Mouse (Mus musculus): ENCODE data around the gene Angptl2. TPM values are rescaled to one million over a fixed set of nuclear protein-coding genes. Genes with fewer than 3 reads are reported as not detected.

The Angptl2 gene
- 31.2 TPM for polyA plus RNA-seq (2017; shearing (Covaris generic))

DNA sequence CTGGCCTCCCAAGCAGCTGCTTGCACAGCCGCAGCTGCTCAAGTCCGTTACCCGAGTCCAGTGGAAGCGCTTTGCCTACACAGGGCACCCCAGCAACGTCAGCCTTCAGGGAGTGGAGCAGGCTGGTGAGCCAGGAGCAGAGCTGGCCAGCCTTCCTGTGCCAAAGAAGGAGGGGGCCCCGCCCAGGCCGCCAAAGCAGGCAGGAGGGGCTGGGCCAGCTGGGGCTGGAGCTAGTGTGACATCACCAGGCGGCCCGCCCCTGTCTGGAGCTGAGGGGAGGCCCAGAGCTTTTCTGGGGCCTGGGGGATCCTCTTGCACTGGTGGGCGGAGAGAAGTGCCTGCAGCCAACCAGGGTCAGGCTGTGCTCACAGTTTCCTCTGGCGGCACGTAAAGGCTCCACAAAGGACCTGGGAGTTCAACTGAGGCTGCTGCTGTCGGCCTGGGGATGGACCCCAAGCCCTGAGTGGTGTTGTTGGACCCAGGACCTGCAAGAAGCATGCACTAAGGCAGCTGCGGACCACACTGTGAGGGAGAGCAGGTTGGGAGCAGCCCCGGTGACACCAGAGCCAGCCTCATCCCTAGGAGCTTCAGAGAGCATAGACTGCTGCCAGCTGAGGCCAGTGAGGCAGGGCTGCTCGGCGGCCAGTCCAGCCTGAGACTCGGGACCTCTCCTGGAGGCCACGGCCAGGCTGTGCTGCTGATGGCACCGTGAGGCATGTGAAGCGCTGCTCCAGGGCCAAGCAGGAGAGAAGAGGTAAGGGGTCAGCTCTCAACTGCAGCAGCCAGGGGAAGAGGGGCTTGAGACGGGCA lies at the start of gene Angptl2:
Gene Angptl2 (plus strand): TSS at position 370 of the 810 bp plus-strand sequence.

Other genes with a start within 250 kb of the Angptl2 start
- 6.9 TPM for gene Slc2a8, start 234.0 kb upstream of the Angptl2 start, polyA plus RNA-seq (2017; shearing (Covaris generic))
- not detected for gene Garnl3, start 84.4 kb upstream of the Angptl2 start, polyA plus RNA-seq (2017; shearing (Covaris generic))
- 10.2 TPM for gene Ralgps1, start 155.4 kb downstream of the Angptl2 start, polyA plus RNA-seq (2017; shearing (Covaris generic))
- gene Zbtb34, start 215.3 kb downstream of the Angptl2 start, polyA plus RNA-seq (2017; shearing (Covaris generic)): 0.82 TPM

Data from activated CD4-positive, CD25-positive, alpha-beta regulatory T cell, adult 9 weeks (primary cell).